Mouse (Mus musculus) hindbrain, embryonic 15.5 days (tissue): ENCODE measurements around the gene Tifab. TPM values are rescaled to one million over a fixed set of nuclear protein-coding genes. Genes with fewer than 3 reads are reported as not detected.

Experiments
- ATAC-seq: fragments of 200-750 bp; cut with Nextera tagmentation; 2 replicates; pipeline ENCODE4 v1.8.0; 2017; ENCODE audit warnings: low read depth, moderate number of reproducible peaks, moderate TSS enrichment; ENCODE audit not compliant: low FRiP score
- H3K27ac ChIP-seq: fragments of 300-500 bp; sonication (generic); replicated peaks from 2 replicates; pipeline ENCODE4 v1.5.1; 2015; ENCODE audit warnings: mild to moderate bottlenecking, inconsistent platforms
- H3K27me3 ChIP-seq: fragments of 300-500 bp; sonication (generic); 2 replicates; pipeline ENCODE4 v1.6.1; 2015; ENCODE audit warnings: control low read depth, inconsistent platforms
- H3K36me3 ChIP-seq: fragments of 300-500 bp; sonication (generic); 2 replicates; pipeline ENCODE4 v1.6.1; 2015; ENCODE audit warnings: control low read depth, inconsistent platforms
- H3K4me1 ChIP-seq: fragments of 300-500 bp; sonication (generic); replicated peaks from 2 replicates; pipeline ENCODE4 v1.6.1; 2015; ENCODE audit warnings: control low read depth, inconsistent platforms
- H3K4me2 ChIP-seq: fragments of 300-500 bp; sonication (generic); 2 replicates; pipeline ENCODE4 v1.6.1; 2015; ENCODE audit warnings: moderate library complexity, mild to moderate bottlenecking, inconsistent platforms
- H3K4me3 ChIP-seq: fragments of 300-500 bp; sonication (generic); 2 replicates; pipeline ENCODE4 v1.5.1; 2015; ENCODE audit warnings: mild to moderate bottlenecking, inconsistent platforms
- H3K9ac ChIP-seq: fragments of 300-500 bp; sonication (generic); 2 replicates; pipeline ENCODE4 v1.6.1; 2015; ENCODE audit warnings: inconsistent platforms
- H3K9me3 ChIP-seq: fragments of 300-500 bp; sonication (generic); 2 replicates; pipeline ENCODE4 v1.6.1; 2016; ENCODE audit warnings: control low read depth, inconsistent platforms
- WGBS: fragments of 180-500 bp; shearing (Covaris S2); methylation state at CpG from one replicate; pipeline ENCODE4 v1.1.7; 2015; 5-methylcytosine and 5-hydroxymethylcytosine counted together
- polyA plus RNA-seq: library from polyadenylated mRNA; unstranded; fragments of >200 nt; fragmentation: Nextera tagmentation; extraction: Ambion mirVana; gene quantifications from 2 replicates; pipeline ENCODE4 v1.2.1, GENCODE M21; 2015

The Tifab gene
- polyA plus RNA-seq, 1 experiment from 2014 or later, result 0.95 TPM

DNA sequence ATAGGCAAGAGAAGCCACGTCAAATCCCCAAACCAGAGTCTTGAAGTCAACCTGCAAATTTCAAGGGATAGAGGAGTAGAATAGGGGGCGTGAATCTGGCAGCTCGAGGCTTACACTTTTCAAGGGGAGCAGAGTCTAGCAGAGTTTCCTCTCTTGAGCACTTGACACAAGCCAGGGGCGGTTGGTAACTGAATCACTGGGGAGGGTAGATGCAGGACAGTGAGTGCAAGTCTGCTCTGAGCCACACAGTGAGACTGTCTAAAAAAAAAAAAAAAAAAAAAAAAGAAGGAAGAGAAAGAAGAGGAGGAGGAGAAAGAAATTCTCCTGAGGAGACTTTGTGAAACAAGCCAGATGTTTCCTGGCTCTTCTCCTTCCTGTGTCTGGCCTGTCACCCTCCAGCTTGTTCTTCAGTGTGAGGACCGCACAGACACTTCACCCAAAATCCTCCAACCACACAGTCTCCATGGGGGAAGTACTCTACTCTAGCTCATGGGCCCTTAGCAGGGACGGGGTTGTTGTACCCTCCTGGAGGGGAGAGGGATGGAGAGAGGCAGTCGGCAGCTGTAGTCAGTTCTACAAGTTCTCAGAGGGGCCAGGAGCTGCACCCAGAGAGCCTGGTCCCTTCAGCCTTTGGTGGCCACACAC lies 5.7 kb downstream of the Tifab start:
- peaks cover 4% of the 10 kb centered on the region; the same call in 1 of the 2 replicates for H3K4me1 ChIP-seq
- no peak overlapping the region for H3K4me2 ChIP-seq
- no peaks in the 10 kb centered on the region for H3K36me3 ChIP-seq
- H3K4me3 ChIP-seq, result no peak overlapping the region
- H3K27me3 ChIP-seq, result no peaks in the 10 kb centered on the region
- H3K27ac ChIP-seq, result no peak overlapping the region
- H3K9ac ChIP-seq, result no peak overlapping the region
- no peak for ATAC-seq
- 66% methylated on average over 7 of the region's 7 CpGs for WGBS
- H3K9me3 ChIP-seq, result no peaks in the 10 kb centered on the region

DNA sequence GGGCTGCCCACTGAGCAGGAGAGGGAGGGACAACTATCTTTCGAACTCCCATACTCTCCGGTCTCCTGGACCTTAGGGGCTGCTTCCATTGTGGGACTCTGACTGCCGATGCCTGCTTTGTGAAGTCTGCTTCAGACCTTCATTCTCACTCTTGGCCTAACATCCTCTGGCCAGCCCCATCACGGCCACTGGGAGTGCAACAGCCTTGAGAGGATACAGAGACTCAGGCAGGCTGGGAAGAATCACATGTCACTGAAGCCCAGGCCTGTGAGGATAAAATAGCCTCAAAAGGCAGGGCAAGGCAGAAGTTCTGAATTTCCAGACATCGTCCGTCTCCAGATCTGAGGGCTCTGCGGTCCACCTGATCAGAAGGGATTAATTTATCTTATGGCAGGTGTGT lies 6.6 kb downstream of the Tifab start:
- Histone ChIP-seq H3K9ac (no peak overlapping the region), H3K27me3 (no peaks in the 10 kb centered on the region), H3K27ac (no peak overlapping the region), H3K36me3 (no peaks in the 10 kb centered on the region), H3K9me3 (no peaks in the 10 kb centered on the region), H3K4me1 (peaks cover 7% of the 10 kb centered on the region; the same call in 1 of the 2 replicates), H3K4me3 (no peak overlapping the region), H3K4me2 (no peak overlapping the region)
- no peak for ATAC-seq
- 89% methylated on average over 7 of the region's 7 CpGs for WGBS

DNA sequence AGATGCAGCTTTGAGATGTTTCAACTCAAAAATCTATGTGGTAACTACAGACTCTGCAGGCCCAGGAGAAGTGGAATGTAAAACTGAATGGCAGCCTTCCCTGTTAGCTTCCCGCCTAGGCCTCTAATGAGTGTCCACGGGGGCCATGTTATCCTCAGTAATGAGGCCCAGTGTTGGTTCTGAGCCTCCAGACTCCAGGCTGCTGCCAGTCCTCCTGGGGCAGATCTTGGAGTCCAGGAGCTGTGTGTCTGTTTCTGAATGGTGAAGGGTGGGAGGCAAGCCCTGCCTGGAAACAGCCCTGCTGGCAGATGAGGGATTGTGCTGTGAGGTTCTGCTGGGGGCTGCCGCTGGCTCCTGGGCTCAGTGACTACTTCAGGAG lies 10.3 kb downstream of the Tifab start:
- H3K27me3 ChIP-seq, result no peaks in the 10 kb centered on the region
- WGBS, result 59% methylated on average over 3 of the region's 3 CpGs
- H3K9me3 ChIP-seq, result no peaks in the 10 kb centered on the region
- peaks cover 7% of the 10 kb centered on the region; the same call in 1 of the 2 replicates for H3K4me1 ChIP-seq
- H3K4me2 ChIP-seq, result no peak overlapping the region
- no peak overlapping the region for H3K4me3 ChIP-seq
- peak; percentile 19; the same call in 1 of the 2 replicates for ATAC-seq
- H3K9ac ChIP-seq, result no peak overlapping the region
- H3K27ac ChIP-seq, result no peak overlapping the region
- H3K36me3 ChIP-seq, result no peaks in the 10 kb centered on the region

DNA sequence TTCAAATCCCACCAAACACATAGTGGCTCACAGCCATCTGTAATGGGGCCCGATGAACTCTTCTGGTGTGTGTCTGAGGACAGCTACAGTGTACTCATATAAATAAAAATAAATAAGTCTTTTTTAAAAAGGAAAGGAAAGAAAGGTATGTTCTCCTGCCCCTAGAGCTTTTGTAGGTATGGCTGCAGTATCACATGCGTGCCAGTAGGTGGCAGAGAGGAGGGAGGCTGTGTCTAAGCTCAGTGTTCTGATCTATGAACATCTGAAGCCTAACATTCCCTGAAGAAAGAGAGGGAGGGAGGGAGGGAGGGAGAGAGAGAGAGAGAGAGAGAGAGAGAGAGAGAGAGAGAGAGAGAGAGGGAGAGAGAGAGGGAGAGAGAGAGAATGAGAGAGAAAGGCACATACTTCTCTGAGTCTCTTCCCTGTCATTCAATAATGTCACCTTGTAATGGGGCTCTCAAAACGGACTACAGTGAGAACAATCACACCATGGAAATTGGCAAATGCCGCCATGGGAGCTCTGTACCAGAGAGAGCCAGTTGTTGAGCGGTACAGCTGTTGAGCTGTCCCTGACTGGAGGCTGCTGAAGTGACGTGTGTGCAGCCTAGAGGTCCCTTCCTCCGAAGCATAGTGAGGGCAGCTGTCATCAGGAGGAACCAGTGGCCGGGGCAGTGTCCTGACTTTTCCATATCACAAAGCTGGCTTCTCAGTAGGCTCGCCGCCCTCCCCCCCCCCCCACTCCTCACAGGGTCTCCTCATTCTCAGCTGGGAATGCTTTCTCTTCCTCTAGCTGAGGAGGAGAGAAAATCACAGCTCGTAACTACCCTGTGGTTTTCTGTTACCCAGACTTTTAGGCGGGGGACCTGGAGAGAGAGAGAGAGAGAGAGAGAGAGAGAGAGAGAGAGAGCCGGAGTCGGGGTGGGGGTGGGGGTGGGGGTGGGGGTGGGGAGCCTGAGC lies 11.0 kb downstream of the Tifab start:
- H3K27me3 ChIP-seq, result no peaks in the 10 kb centered on the region
- WGBS, result 29% methylated on average over 11 of the region's 14 CpGs
- H3K9me3 ChIP-seq, result no peaks in the 10 kb centered on the region
- H3K4me1 ChIP-seq, result peaks cover 7% of the 10 kb centered on the region; the same call in 1 of the 2 replicates
- H3K36me3 ChIP-seq, result no peaks in the 10 kb centered on the region
- no peak overlapping the region for H3K27ac ChIP-seq
- 0 out of 2 replicates have a peak overlapping the region, but pooled peaks have one; percentile 4 for H3K4me2 ChIP-seq
- ATAC-seq, result peak; percentile 59; the same call in 1 of the 2 replicates
- H3K9ac ChIP-seq, result no peak overlapping the region
- H3K4me3 ChIP-seq, result no peak overlapping the region

DNA sequence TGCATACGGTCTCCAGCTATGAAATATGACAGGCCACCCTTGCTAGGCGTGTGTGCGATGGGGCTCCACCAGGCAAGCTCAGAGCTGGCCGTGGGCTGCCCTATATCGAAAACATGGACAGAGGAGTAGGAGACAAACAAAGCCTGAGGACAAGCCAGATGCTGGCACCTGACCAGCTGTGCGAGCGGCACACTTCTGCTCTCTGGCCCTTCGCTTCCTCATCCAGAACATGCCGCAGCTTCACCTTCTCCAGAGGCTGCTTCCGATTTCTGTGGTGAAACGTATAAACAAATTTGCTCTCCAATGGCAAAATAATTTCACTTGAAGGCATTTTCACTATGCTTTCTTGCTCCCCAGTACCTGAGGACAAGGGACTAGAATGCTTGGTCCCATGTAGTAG lies 13.1 kb downstream of the Tifab start:
- no peaks in the 10 kb centered on the region for H3K36me3 ChIP-seq
- H3K9me3 ChIP-seq, result no peaks in the 10 kb centered on the region
- H3K4me2 ChIP-seq, result no peak overlapping the region
- H3K27ac ChIP-seq, result no peak overlapping the region
- peaks cover 7% of the 10 kb centered on the region; the same call in 1 of the 2 replicates for H3K4me1 ChIP-seq
- H3K9ac ChIP-seq, result no peak overlapping the region
- 90% methylated on average over 11 of the region's 11 CpGs for WGBS
- no peak overlapping the region for H3K4me3 ChIP-seq
- H3K27me3 ChIP-seq, result no peaks in the 10 kb centered on the region
- ATAC-seq, result no peak

DNA sequence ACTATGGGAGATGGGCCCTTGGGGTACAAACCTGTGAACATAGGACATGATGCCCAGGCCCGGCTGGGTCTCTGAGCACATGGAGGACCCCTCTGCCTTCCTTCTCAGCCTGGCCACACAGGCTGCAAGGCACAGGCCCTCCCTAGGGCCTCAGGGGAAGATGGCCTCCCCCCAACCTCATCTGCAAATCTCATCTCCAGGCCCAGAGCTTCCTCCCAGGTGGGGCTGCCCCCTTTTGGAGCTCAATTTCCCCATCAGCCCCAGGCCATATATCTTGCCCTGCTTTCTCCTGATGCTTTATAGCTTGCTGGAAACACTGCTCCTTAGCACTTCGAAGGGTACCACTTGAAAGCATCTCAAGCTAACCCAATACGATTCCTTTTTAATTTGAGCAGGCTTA lies 14.3 kb downstream of the Tifab start:
- Histone ChIP-seq H3K27ac (no peak overlapping the region), H3K9ac (no peak overlapping the region), H3K9me3 (no peaks in the 10 kb centered on the region), H3K4me3 (no peak overlapping the region), H3K36me3 (no peaks in the 10 kb centered on the region), H3K4me2 (no peak overlapping the region), H3K4me1 (peaks cover 7% of the 10 kb centered on the region; the same call in 1 of the 2 replicates), H3K27me3 (no peaks in the 10 kb centered on the region)
- ATAC-seq, result no peak
- 79% methylated on average over 3 of the region's 3 CpGs for WGBS

DNA sequence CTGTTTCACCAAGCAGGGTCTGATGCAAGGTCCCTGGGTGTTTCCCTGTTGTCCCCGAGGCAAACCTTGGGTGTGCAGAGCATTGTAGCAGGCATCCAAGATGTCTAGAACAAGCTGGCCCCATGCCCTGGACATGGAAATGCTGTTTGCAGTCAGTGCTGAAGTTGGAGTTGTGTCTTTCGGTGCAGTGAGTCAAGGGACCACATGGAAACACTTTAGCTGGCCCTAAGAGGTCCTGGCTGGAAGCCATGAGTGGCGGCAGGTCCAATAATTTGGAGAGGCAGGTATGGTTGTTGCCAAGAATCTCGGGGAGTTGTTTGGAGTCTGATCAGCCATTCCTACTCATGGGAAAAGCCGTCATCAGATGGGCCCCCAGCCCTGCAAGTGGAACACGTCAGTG lies 14.9 kb downstream of the Tifab start:
- 61% methylated on average over 6 of the region's 6 CpGs for WGBS
- H3K9me3 ChIP-seq, result no peaks in the 10 kb centered on the region
- no peak overlapping the region for H3K27ac ChIP-seq
- peaks cover 7% of the 10 kb centered on the region; the same call in 1 of the 2 replicates for H3K4me1 ChIP-seq
- H3K4me3 ChIP-seq, result no peak overlapping the region
- H3K9ac ChIP-seq, result no peak overlapping the region
- no peak overlapping the region for H3K4me2 ChIP-seq
- H3K27me3 ChIP-seq, result no peaks in the 10 kb centered on the region
- no peak for ATAC-seq
- H3K36me3 ChIP-seq, result no peaks in the 10 kb centered on the region

DNA sequence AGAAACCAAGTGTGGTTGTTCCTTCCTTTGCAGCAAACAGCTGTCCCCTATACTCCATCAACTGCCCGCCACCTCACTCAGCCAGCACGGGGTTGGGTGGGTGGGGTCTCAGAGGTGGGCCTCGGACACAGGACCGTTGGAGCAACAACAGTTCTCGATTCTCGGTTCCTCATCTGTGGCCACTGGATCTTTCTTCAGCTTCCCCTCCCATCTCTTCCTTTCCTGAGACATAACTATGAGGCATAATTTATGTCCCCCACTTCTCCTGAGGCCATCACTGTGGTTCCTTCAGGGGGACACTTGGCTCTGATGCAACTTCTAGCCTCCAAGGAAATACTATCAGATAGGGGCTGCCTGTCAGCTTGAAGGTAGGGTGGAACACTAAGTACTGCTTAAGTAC lies 15.8 kb downstream of the Tifab start:
- Histone ChIP-seq H3K4me3 (no peak overlapping the region), H3K36me3 (no peaks in the 10 kb centered on the region), H3K27me3 (no peaks in the 10 kb centered on the region), H3K4me2 (no peak overlapping the region), H3K9ac (no peak overlapping the region), H3K27ac (no peak overlapping the region), H3K4me1 (peaks cover 2% of the 10 kb centered on the region; the same call in 1 of the 2 replicates), H3K9me3 (no peaks in the 10 kb centered on the region)
- ATAC-seq, result no peak
- WGBS, result 84% methylated on average over 6 of the region's 6 CpGs

DNA sequence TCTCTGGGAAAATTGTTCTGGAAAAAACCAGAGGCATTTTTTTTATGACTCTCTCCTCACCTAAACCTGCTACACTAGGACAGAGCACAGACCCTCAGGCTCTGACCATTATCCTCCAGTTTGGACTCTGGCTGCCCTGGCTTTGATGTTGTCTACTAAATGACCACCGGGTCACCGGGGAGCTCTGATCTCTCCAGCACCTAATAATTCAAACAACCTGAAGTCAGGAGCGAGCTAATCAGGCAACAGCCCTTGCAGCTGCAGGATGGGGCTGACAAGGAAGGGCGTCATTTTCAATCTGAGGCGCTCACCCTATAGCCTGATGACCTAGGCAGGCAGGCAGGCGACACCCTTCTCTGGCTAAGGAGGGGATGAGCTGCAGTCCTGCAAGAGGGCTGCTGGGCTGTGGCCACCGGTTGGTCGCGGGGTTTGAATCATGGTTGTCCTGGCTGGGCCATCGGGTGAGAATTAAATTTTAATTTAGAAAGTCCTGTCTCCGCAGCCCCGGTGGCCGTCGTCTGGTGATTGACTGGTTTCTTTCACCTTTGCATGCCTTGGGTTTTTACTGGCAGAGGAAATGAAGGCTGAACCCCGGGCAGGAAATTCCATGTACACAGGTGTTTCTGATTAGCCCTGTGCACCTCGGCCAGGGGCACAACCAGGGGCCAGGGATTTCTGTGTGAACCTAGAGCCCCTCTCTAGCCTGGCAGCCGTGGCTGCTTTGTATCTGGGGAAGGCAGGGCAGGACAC lies 18.9 kb downstream of the Tifab start:
- no peaks in the 10 kb centered on the region for H3K9me3 ChIP-seq
- no peaks in the 10 kb centered on the region for H3K36me3 ChIP-seq
- 62% methylated on average over 17 of the region's 17 CpGs for WGBS
- H3K4me1 ChIP-seq, result no peaks in the 10 kb centered on the region
- H3K4me3 ChIP-seq, result no peak overlapping the region
- no peak overlapping the region for H3K27ac ChIP-seq
- no peaks in the 10 kb centered on the region for H3K27me3 ChIP-seq
- H3K9ac ChIP-seq, result no peak overlapping the region
- ATAC-seq, result no peak
- H3K4me2 ChIP-seq, result no peak overlapping the region

DNA sequence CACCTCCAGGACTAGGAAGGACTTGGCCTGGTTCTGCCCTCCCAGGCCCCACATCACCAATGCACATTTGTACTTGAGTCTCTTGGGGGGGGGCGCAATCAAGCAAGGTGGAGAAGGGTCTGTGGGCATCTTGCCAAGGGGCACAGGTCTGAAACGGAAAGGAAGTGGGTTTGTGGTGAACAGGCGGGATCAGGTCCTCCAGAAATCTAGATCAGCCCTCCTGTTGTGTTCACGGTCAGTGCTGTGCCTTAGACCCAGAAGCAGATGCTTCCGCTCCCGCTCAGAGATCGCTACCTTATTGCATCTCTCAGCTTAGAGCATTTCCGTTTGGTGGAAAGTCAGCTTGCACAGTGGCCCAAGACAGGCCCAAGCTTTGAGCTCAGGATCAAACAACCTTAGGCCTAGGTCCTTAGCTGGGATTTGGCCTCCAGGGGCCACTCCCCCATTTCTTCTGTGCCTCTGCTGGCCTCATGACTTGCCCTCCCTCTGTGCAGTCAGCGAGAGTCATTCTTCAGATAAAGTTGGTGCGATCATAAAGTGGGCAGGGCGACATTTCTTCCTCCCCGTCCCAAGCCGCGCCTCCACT lies 19.6 kb downstream of the Tifab start:
- H3K4me2 ChIP-seq, result no peak overlapping the region
- no peak overlapping the region for H3K27ac ChIP-seq
- no peaks in the 10 kb centered on the region for H3K27me3 ChIP-seq
- H3K9me3 ChIP-seq, result no peaks in the 10 kb centered on the region
- no peak for ATAC-seq
- H3K9ac ChIP-seq, result no peak overlapping the region
- WGBS, result 83% methylated on average over 14 of the region's 14 CpGs
- H3K36me3 ChIP-seq, result no peaks in the 10 kb centered on the region
- no peaks in the 10 kb centered on the region for H3K4me1 ChIP-seq
- no peak overlapping the region for H3K4me3 ChIP-seq

DNA sequence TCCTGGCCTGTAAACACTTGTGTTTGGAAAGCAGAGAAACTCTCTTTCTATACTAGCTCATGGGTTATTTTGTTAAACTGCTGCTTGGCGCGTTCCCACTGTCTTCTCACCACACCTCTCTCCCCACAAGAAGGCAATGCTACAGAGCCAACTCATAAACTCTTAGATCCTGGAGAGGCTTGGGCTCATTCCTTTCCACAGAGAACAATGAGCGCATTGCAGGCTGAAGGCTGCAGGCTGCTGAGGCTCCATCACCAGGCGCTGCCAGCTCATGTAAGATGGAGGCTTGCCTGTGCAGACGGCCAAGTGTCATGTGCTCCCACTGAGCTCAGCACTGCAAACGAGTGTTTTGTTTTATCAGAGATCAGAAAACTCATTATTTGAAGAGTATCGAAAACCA lies 23.0 kb downstream of the Tifab start:
- no peak for ATAC-seq
- no peaks in the 10 kb centered on the region for H3K36me3 ChIP-seq
- H3K9ac ChIP-seq, result no peak overlapping the region
- no peak overlapping the region for H3K4me3 ChIP-seq
- 66% methylated on average over 7 of the region's 7 CpGs for WGBS
- no peaks in the 10 kb centered on the region for H3K27me3 ChIP-seq
- H3K27ac ChIP-seq, result no peak overlapping the region
- H3K9me3 ChIP-seq, result no peaks in the 10 kb centered on the region
- H3K4me1 ChIP-seq, result peaks cover 9% of the 10 kb centered on the region; the same call in 1 of the 2 replicates
- no peak overlapping the region for H3K4me2 ChIP-seq
